ENCODE assay signal across 8 mouse cellular contexts in genomic region chr6:122800640-122801300, GRCm38 (mm10). TPM values are rescaled to one million over a fixed set of nuclear protein-coding genes. Genes with fewer than 3 reads are reported as not detected.
DNase-seq lines count a peak whose midpoint lies in the region; ATAC-seq and TF ChIP-seq lines count a peak whose summit lies in the region.

No protein-coding gene starts in this region.

- peaks cover 16% of the 10 kb centered on the region for H3K4me1 ChIP-seq in heart, embryonic 15.5 days (replicated peaks)
- peaks cover 34% of the 10 kb centered on the region for H3K4me1 ChIP-seq in E14TG2a.4 (replicated peaks; ENCODE audit: low read depth, low read length)
- H3K4me1 ChIP-seq in embryonic facial prominence, embryonic 15.5 days = peaks cover 15% of the 10 kb centered on the region

- H3K9me3 ChIP-seq in heart, embryonic 15.5 days (replicated peaks) = no peaks in the 10 kb centered on the region
- H3K9me3 ChIP-seq in E14TG2a.4 (ENCODE audit: low read length) = no peaks in the 10 kb centered on the region
- no peaks in the 10 kb centered on the region for H3K9me3 ChIP-seq in embryonic facial prominence, embryonic 15.5 days (replicated peaks)

- intact Hi-C loops in left cerebral cortex, postnatal 36 days (cut with DNase I) = loop anchor here (5.0 kb wide), 1 partner anchor 58 kb away; no protein-coding TSS in a partner anchor

- H3K4me2 ChIP-seq in heart, embryonic 15.5 days = peak overlapping the region; percentile 99
- peak overlapping the region; percentile 98 for H3K4me2 ChIP-seq in embryonic facial prominence, embryonic 15.5 days (replicated peaks)

- peak overlapping the region; percentile 64 for H3K4me3 ChIP-seq in heart, embryonic 15.5 days
- peak overlapping the region; percentile 82 for H3K4me3 ChIP-seq in E14TG2a.4 (replicated peaks; ENCODE audit: low read length)
- peak overlapping the region; percentile 58 for H3K4me3 ChIP-seq in embryonic facial prominence, embryonic 15.5 days (replicated peaks)

- ATAC-seq in heart, embryonic 15.5 days (replicated peaks; ENCODE audit: insufficient number of reproducible peaks, insufficient read depth, low FRiP score, low read depth) = no peak
- ATAC-seq in embryonic facial prominence, embryonic 15.5 days (ENCODE audit: insufficient number of reproducible peaks, low FRiP score, low TSS enrichment, low read depth) = no peak

- peak overlapping the region; percentile 35; the same call in 1 of the 2 replicates for H3K27ac ChIP-seq in heart, embryonic 15.5 days
- peak overlapping the region; percentile 28; the same call in 1 of the 2 replicates for H3K27ac ChIP-seq in embryonic facial prominence, embryonic 15.5 days (replicated peaks)

- 0 out of 2 replicates have a peak, but pooled peaks cover 3% of the 10 kb centered on the region for H3K27me3 ChIP-seq in heart, embryonic 15.5 days
- H3K27me3 ChIP-seq in E14TG2a.4 (ENCODE audit: insufficient read depth, low read length) = peaks cover 7% of the 10 kb centered on the region; the same call in 1 of the 2 replicates
- peaks cover 12% of the 10 kb centered on the region; the same call in 1 of the 2 replicates for H3K27me3 ChIP-seq in embryonic facial prominence, embryonic 15.5 days

- 41% methylated on average over 10 of the region's 10 CpGs for WGBS in heart, embryonic 15.5 days
- 32% methylated on average over 10 of the region's 10 CpGs for WGBS in embryonic facial prominence, embryonic 15.5 days

- TF ChIP-seq CTCF in E14TG2a.4 (conservative IDR thresholded peaks at IDR 0.05; ENCODE audit: low read length) = no peak

- H3K36me3 ChIP-seq in heart, embryonic 15.5 days = no peaks in the 10 kb centered on the region
- peaks cover 17% of the 10 kb centered on the region for H3K36me3 ChIP-seq in E14TG2a.4 (ENCODE audit: insufficient read depth, low read length)
- no peaks in the 10 kb centered on the region for H3K36me3 ChIP-seq in embryonic facial prominence, embryonic 15.5 days

- H3K9ac ChIP-seq in heart, embryonic 15.5 days = peak overlapping the region; percentile 65; the same call in 1 of the 2 replicates
- H3K9ac ChIP-seq in embryonic facial prominence, embryonic 15.5 days = peak overlapping the region; percentile 53; the same call in 1 of the 2 replicates

- DNase-seq in heart, adult 11 months = no peak
- DNase-seq in left cerebral cortex, postnatal 36 days (ENCODE audit: low spot score in 2 of 2) = peak; percentile 79 to 83
- peak; percentile 66 for DNase-seq in naive thymus-derived CD4-positive, alpha-beta T cell, adult 2 months (ENCODE audit: low read depth)
- no peak for DNase-seq in testis, postnatal 14 days (ENCODE audit: low spot score)
- DNase-seq in Muller cell, postnatal 12 days (ENCODE audit: inconsistent ontology term) = no peak

RNA-seq across cellular contexts. Expression of gene Slc2a3, which starts 0.7 kb away (rescaled TPM):
- 8.4 and 12.2 TPM in 2 replicates for polyA plus RNA-seq in heart, embryonic 15.5 days (2015; fragmentation: Nextera tagmentation; extraction: Ambion mirVana)
- 30.2 and 40.2 TPM in 2 replicates for polyA plus RNA-seq in embryonic facial prominence, embryonic 15.5 days (2015; fragmentation: Nextera tagmentation; extraction: Ambion mirVana)
- 100 to 1,000 TPM; 125 to 138 TPM for total RNA-seq in left cerebral cortex, postnatal 36 days (2021)

RNA-seq across cellular contexts. Expression of gene Foxj2, which starts 18.9 kb away (rescaled TPM):
- polyA plus RNA-seq in heart, embryonic 15.5 days (2015; fragmentation: Nextera tagmentation; extraction: Ambion mirVana) = 5.0 and 6.7 TPM in 2 replicates
- 7.4 and 8.3 TPM in 2 replicates for polyA plus RNA-seq in embryonic facial prominence, embryonic 15.5 days (2015; fragmentation: Nextera tagmentation; extraction: Ambion mirVana)
- 10 to 100 TPM; 28.8 to 30.3 TPM for total RNA-seq in left cerebral cortex, postnatal 36 days (2021)

RNA-seq across cellular contexts. Expression of gene C3ar1, which starts 55.2 kb away (rescaled TPM):
- 2.8 and 4.3 TPM in 2 replicates for polyA plus RNA-seq in heart, embryonic 15.5 days (2015; fragmentation: Nextera tagmentation; extraction: Ambion mirVana)
- polyA plus RNA-seq in embryonic facial prominence, embryonic 15.5 days (2015; fragmentation: Nextera tagmentation; extraction: Ambion mirVana) = 4.0 and 4.1 TPM in 2 replicates
- total RNA-seq in left cerebral cortex, postnatal 36 days (2021) = under 1 TPM; 0.64 to 0.88 TPM

Comparison
In these comparisons a context has a peak if more than half of its experiments do, and no peak if none do; other contexts are left out.
1. DNase-seq: peak in left cerebral cortex, postnatal 36 days (2 of 2) and naive thymus-derived CD4-positive, alpha-beta T cell, adult 2 months (single experiment); none in heart, adult 11 months (single experiment), testis, postnatal 14 days (single experiment) and Muller cell, postnatal 12 days (single experiment).
2. Peak in every context shown above with its lines, with median percentiles within 50 percentile points of each other: H3K4me3 ChIP-seq.